Mouse (Mus musculus) myocyte (in vitro differentiated cells): ENCODE measurements at regions not wholly inside any gene's neighbourhood (a gene's known extent, or its start where the extent isn't known, plus 50 kb on each side); places are given as distances from the start of the nearest gene placed in this dataset.

Experiments used
- H3K27me3 ChIP-seq: one replicate; pipeline ENCODE4 v1.6.1; 2011; ENCODE audit not compliant: control insufficient read depth, insufficient read depth, insufficient read length
- H3K36me3 ChIP-seq: one replicate; pipeline ENCODE4 v1.6.1; 2011; ENCODE audit not compliant: control insufficient read depth, insufficient read depth
- H3K4me2 ChIP-seq: one replicate; pipeline ENCODE4 v1.6.1; 2011; ENCODE audit warnings: low read depth, control low read depth
- H3K4me3 ChIP-seq: one replicate; pipeline ENCODE4 v1.5.1; 2011; ENCODE audit warnings: mild to moderate bottlenecking, control low read depth, moderate library complexity
- H3K79me2 ChIP-seq: one replicate; pipeline ENCODE4 v1.6.1; 2011; ENCODE audit not compliant: control insufficient read depth, insufficient read depth
- H3ac ChIP-seq: one replicate; pipeline ENCODE4 v1.6.1; 2011; ENCODE audit not compliant: control insufficient read depth, insufficient read length
- CEBPB ChIP-seq: IDR thresholded peaks from 2 replicates; pipeline ENCODE4 v1.6.1; 2011; ENCODE audit warnings: mild to moderate bottlenecking, moderate library complexity; ENCODE audit not compliant: poor library complexity, insufficient read depth, severe bottlenecking
- E2F4 ChIP-seq: IDR thresholded peaks from one replicate; pipeline ENCODE4 v1.6.1; 2011; ENCODE audit warnings: mild to moderate bottlenecking, control low read depth, moderate library complexity; ENCODE audit not compliant: insufficient read depth
- MAX ChIP-seq: IDR thresholded peaks from one replicate; pipeline ENCODE4 v1.6.1; 2011; ENCODE audit warnings: low read depth, mild to moderate bottlenecking, control low read depth
- MYOD1 ChIP-seq, 3 experiments: IDR thresholded peaks; one replicate each; pipeline ENCODE4 v1.6.1; 2011; ENCODE audit warnings: control low read depth in 2 of 3, low read depth in 2 of 3, mild to moderate bottlenecking in 2 of 3, moderate library complexity in 1 of 3; ENCODE audit not compliant: insufficient read length in 2 of 3, control insufficient read depth in 1 of 3
- MYOG ChIP-seq, 3 experiments: IDR thresholded peaks; one replicate each; pipeline ENCODE4 v1.6.1; 2011; ENCODE audit warnings: control low read depth in 2 of 3, low read depth in 2 of 3, mild to moderate bottlenecking in 2 of 3; ENCODE audit not compliant: insufficient read length in 2 of 3, control insufficient read depth in 1 of 3, insufficient read depth in 1 of 3
- POLR2A ChIP-seq: IDR thresholded peaks from one replicate; pipeline ENCODE4 v1.6.1; 2011; ENCODE audit warnings: low read depth, mild to moderate bottlenecking, control low read depth, moderate library complexity; ENCODE audit not compliant: insufficient read length
- POLR2AphosphoS2 ChIP-seq: IDR thresholded peaks from one replicate; pipeline ENCODE4 v1.6.1; 2011; ENCODE audit warnings: low read depth, control low read depth; ENCODE audit not compliant: insufficient read length
- REST ChIP-seq: IDR thresholded peaks from one replicate; pipeline ENCODE4 v1.6.1; 2011; ENCODE audit warnings: mild to moderate bottlenecking, control low read depth, moderate library complexity; ENCODE audit not compliant: insufficient read depth, insufficient read length
- SRF ChIP-seq: IDR thresholded peaks from one replicate; pipeline ENCODE4 v1.6.1; 2011; ENCODE audit warnings: low read depth; ENCODE audit not compliant: control insufficient read depth, insufficient read length
- TCF12 ChIP-seq: IDR thresholded peaks from one replicate; pipeline ENCODE4 v1.6.1; 2011; ENCODE audit warnings: mild to moderate bottlenecking, control low read depth; ENCODE audit not compliant: poor library complexity, insufficient read depth, severe bottlenecking
- TCF3 ChIP-seq: IDR thresholded peaks from one replicate; pipeline ENCODE4 v1.6.1; 2011; ENCODE audit warnings: low read depth, control low read depth; ENCODE audit not compliant: insufficient read length
- USF1 ChIP-seq: IDR thresholded peaks from one replicate; pipeline ENCODE4 v1.6.1; 2011; ENCODE audit warnings: low read depth, mild to moderate bottlenecking, control low read depth, moderate library complexity

- no peak overlapping the region for H3ac ChIP-seq
- H3K4me3 ChIP-seq: no peak overlapping the region
- H3K4me2 ChIP-seq: no peak overlapping the region
- no peak for TF ChIP-seq TCF12
- TF ChIP-seq MYOG (IDR thresholded peaks at IDR 0.05; ENCODE audit: control insufficient read depth in 1 of 3, insufficient read depth in 1 of 3, insufficient read length in 2 of 3, low read depth in 2 of 3): no peak
- TF ChIP-seq REST: no peak
- TF ChIP-seq SRF: no peak
- TF ChIP-seq POLR2A: no peak
- TF ChIP-seq USF1: no peak
- TF ChIP-seq POLR2AphosphoS2: no peak
- no peaks in the 10 kb centered on the region for H3K36me3 ChIP-seq
- H3K79me2 ChIP-seq: no peaks in the 10 kb centered on the region
- no peaks in the 10 kb centered on the region for H3K27me3 ChIP-seq
These were observed 696.2 kb downstream of the Hace1 start for GRCm38 (mm10) chr10:46273846-46274245.

- no peak overlapping the region for H3ac ChIP-seq
- H3K4me3 ChIP-seq: no peak overlapping the region
- TF ChIP-seq MYOG (IDR thresholded peaks at IDR 0.05; ENCODE audit: control insufficient read depth in 1 of 3, insufficient read depth in 1 of 3, insufficient read length in 2 of 3, low read depth in 2 of 3): no peak
- TF ChIP-seq TCF3: no peak
- TF ChIP-seq POLR2A: no peak
- no peak for TF ChIP-seq E2F4
- no peak for TF ChIP-seq CEBPB
- TF ChIP-seq SRF: no peak
- TF ChIP-seq MYOD1 (IDR thresholded peaks at IDR 0.05; ENCODE audit: control insufficient read depth in 1 of 3, insufficient read length in 2 of 3, low read depth in 2 of 3): no peak
- TF ChIP-seq MAX: no peak
- TF ChIP-seq USF1: no peak
- TF ChIP-seq POLR2AphosphoS2: no peak
- no peak for TF ChIP-seq TCF12
- TF ChIP-seq REST: no peak
- peak overlapping the region; percentile 34 for H3K4me2 ChIP-seq
- no peaks in the 10 kb centered on the region for H3K36me3 ChIP-seq
- H3K27me3 ChIP-seq: no peaks in the 10 kb centered on the region
- no peaks in the 10 kb centered on the region for H3K79me2 ChIP-seq
These were observed 716.7 kb downstream of the Hace1 start for GRCm38 (mm10) chr10:46294290-46294689.

GRCm38 (mm10) chr10:46298352-46298751 lies 720.7 kb downstream of the Hace1 start:
- Histone ChIP-seq H3K36me3 (no peaks in the 10 kb centered on the region), H3K79me2 (no peaks in the 10 kb centered on the region), H3K4me3 (no peak overlapping the region), H3ac (no peak overlapping the region), H3K4me2 (no peak overlapping the region), H3K27me3 (no peaks in the 10 kb centered on the region)
- TF ChIP-seq MYOD1 (IDR thresholded peaks at IDR 0.05; ENCODE audit: control insufficient read depth in 1 of 3, insufficient read length in 2 of 3, low read depth in 2 of 3): no peak
- no peak for TF ChIP-seq MAX
- no peak for TF ChIP-seq POLR2A
- no peak for TF ChIP-seq POLR2AphosphoS2
- TF ChIP-seq USF1: no peak
- TF ChIP-seq SRF: no peak
- no peak for TF ChIP-seq CEBPB
- no peak for TF ChIP-seq TCF12

- no peak overlapping the region for H3K4me3 ChIP-seq
- no peak overlapping the region for H3K4me2 ChIP-seq
- no peaks in the 10 kb centered on the region for H3K79me2 ChIP-seq
- H3K36me3 ChIP-seq: no peaks in the 10 kb centered on the region
- H3ac ChIP-seq: no peak overlapping the region
- no peaks in the 10 kb centered on the region for H3K27me3 ChIP-seq
- TF ChIP-seq POLR2AphosphoS2 (no peak), MYOG (IDR thresholded peaks at IDR 0.05; ENCODE audit: control insufficient read depth in 1 of 3, insufficient read depth in 1 of 3, insufficient read length in 2 of 3, low read depth in 2 of 3) (no peak), MYOD1 (IDR thresholded peaks at IDR 0.05; ENCODE audit: control insufficient read depth in 1 of 3, insufficient read length in 2 of 3, low read depth in 2 of 3) (no peak), CEBPB (no peak), E2F4 (no peak)
These were observed 721.9 kb downstream of the Hace1 start for GRCm38 (mm10) chr10:46299521-46299920.

- no peaks in the 10 kb centered on the region for H3K27me3 ChIP-seq
- no peaks in the 10 kb centered on the region for H3K36me3 ChIP-seq
- no peak overlapping the region for H3K4me2 ChIP-seq
- no peak overlapping the region for H3K4me3 ChIP-seq
- TF ChIP-seq USF1 (no peak), MYOD1 (IDR thresholded peaks at IDR 0.05; ENCODE audit: control insufficient read depth in 1 of 3, insufficient read length in 2 of 3, low read depth in 2 of 3) (no peak), SRF (no peak), CEBPB (no peak)
- no peak overlapping the region for H3ac ChIP-seq
- no peaks in the 10 kb centered on the region for H3K79me2 ChIP-seq
These were observed 742.9 kb downstream of the Hace1 start for GRCm38 (mm10) chr10:46320328-46321038.
